Mouse (Mus musculus) midbrain, postnatal 0 days (tissue): Measurements from ENCODE around the gene Btbd11. TPM values are rescaled to one million over a fixed set of nuclear protein-coding genes. Genes with fewer than 3 reads are reported as not detected.

Source experiments
- ATAC-seq: fragments of 200-750 bp; cut with Nextera tagmentation; 2 replicates; pipeline ENCODE4 v1.8.0; 2017; ENCODE audit warnings: moderate number of reproducible peaks, mild to moderate bottlenecking, moderate TSS enrichment, moderate library complexity; ENCODE audit not compliant: low FRiP score
- DNase-seq: peaks from one replicate; pipeline ENCODE4 v3.0.0-alpha.2; 2015; ENCODE audit warnings: low spot score
- H3K27ac ChIP-seq: fragments of 300-500 bp; sonication (generic); 2 replicates; pipeline ENCODE4 v1.5.1; 2014; ENCODE audit warnings: low read depth, mild to moderate bottlenecking, low read length, mixed read lengths
- H3K27me3 ChIP-seq: fragments of 300-500 bp; sonication (generic); 2 replicates; pipeline ENCODE4 v1.6.1; 2014; ENCODE audit warnings: low read length, control low read depth, mixed read lengths; ENCODE audit not compliant: insufficient read depth
- H3K36me3 ChIP-seq: fragments of 300-500 bp; sonication (generic); 2 replicates; pipeline ENCODE4 v1.6.1; 2014; ENCODE audit warnings: low read length, control low read depth, mixed read lengths; ENCODE audit not compliant: insufficient read depth
- H3K4me1 ChIP-seq: fragments of 300-500 bp; sonication (generic); 2 replicates; pipeline ENCODE4 v1.6.1; 2014; ENCODE audit warnings: mild to moderate bottlenecking, control low read depth, antibody characterized with exemption, low read length, mixed read lengths; ENCODE audit not compliant: insufficient read depth
- H3K4me2 ChIP-seq: fragments of 300-500 bp; sonication (generic); 2 replicates; pipeline ENCODE4 v1.6.1; 2014; ENCODE audit warnings: low read depth, mild to moderate bottlenecking, low read length, mixed read lengths; ENCODE audit not compliant: poor library complexity, severe bottlenecking
- H3K4me3 ChIP-seq: fragments of 300-500 bp; sonication (generic); 2 replicates; pipeline ENCODE4 v1.5.1; 2014; ENCODE audit warnings: low read depth, mild to moderate bottlenecking, low read length, moderate library complexity
- H3K9ac ChIP-seq: fragments of 300-500 bp; sonication (generic); replicated peaks from 2 replicates; pipeline ENCODE4 v1.6.1; 2014; ENCODE audit warnings: mild to moderate bottlenecking, low read length, moderate library complexity, mixed read lengths; ENCODE audit not compliant: poor library complexity, severe bottlenecking
- H3K9me3 ChIP-seq: fragments of 300-500 bp; sonication (generic); 2 replicates; pipeline ENCODE4 v1.6.1; 2016; ENCODE audit warnings: low read length, control low read depth
- CTCF ChIP-seq: IDR thresholded peaks from 2 replicates; pipeline ENCODE4 v1.5.1; 2016; ENCODE audit warnings: antibody characterized with exemption, mild to moderate bottlenecking
- WGBS: fragments of 180-500 bp; shearing (Covaris S2); extraction: QIAGEN DNeasy Blood & Tissue Kit; methylation state at CpG from one replicate; pipeline ENCODE4 v1.1.7; 2014; 5-methylcytosine and 5-hydroxymethylcytosine counted together
- polyA plus RNA-seq: library from polyadenylated mRNA; unstranded; fragments of >200 nt; fragmentation: Nextera tagmentation; extraction: Ambion mirVana; gene quantifications from 2 replicates; pipeline ENCODE4 v1.2.1, GENCODE M21; 2015
- total RNA-seq: library from RNA; depleted of rRNA; stranded (reverse); fragments of >200 nt; gene quantifications from 2 replicates; pipeline ENCODE4 v1.2.3, GENCODE M21; 2014

The Btbd11 gene
- total and polyA plus RNA-seq, 2 experiments from 2014 or later = 17.1 to 47.4 TPM

DNA sequence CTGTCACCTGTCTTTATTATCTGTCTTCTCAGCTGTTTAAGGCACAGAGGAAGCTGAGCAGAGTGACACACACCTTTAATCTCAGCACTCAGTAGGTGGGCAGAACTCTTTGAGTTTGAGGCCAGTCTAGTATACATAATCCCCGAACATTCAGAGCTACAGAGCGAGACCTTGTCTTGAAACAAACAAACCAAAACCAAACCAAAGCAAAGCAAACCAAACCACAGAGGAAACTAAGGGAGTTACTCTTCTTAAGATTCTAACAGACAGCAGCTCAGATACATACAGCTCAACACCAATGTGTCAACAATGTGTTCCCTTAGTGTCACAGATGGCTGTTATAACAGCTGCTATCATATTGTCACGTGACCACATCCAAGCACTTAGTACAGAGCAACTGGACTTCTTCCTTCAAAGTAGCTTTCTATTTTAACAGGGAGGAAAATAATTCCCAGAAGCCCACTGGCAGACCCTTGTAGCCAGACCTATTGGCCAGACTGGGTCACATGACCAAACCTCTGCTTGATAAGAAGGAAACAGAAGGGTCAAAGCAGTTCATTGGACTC is 27.0 kb upstream of the Btbd11 start:
- H3K27me3 ChIP-seq = no peaks in the 10 kb centered on the region
- no peak for ATAC-seq
- TF ChIP-seq CTCF = no peak
- no peak overlapping the region for H3K4me3 ChIP-seq
- H3K36me3 ChIP-seq = no peaks in the 10 kb centered on the region
- no peak overlapping the region for H3K27ac ChIP-seq
- H3K4me2 ChIP-seq = no peak overlapping the region
- no peak for DNase-seq
- H3K4me1 ChIP-seq = no peaks in the 10 kb centered on the region
- no peak overlapping the region for H3K9ac ChIP-seq
- WGBS = 81% methylated on average over 3 of the region's 3 CpGs
- H3K9me3 ChIP-seq = no peaks in the 10 kb centered on the region

DNA sequence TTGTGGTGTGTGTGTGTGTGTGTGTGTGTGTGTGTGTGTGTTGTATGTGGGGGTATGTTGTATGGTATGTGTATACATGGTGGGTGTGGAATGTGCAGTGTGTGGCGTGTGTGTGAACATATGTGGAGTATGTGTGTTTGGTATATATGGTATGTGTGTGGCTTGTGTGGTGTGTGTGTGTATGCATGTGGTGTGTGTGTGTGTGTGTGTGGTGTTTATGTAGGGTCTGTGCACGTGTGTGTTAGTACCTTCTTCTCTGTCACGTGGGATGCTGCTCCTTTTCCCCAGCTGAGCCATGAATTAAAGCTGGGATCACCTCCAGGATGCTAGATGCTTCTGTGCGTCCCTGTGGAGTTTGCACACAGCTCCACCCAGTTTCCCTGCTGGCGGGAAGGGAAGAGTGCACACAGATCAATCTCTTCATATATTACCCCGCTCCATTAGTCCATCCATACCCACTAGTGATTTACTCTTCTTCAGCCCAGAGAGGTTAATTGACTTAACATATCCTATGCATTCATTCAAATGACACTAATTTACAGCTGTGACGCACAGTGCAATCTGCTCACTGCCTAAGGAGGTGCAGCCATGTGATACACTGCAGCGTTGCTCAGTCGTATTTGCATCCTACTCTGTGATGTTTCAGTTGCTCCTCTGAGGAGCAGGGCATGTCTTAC is 23.7 kb upstream of the Btbd11 start:
- H3K4me1 ChIP-seq = no peaks in the 10 kb centered on the region
- WGBS = 54% methylated on average over 9 of the region's 9 CpGs
- no peak overlapping the region for H3K4me3 ChIP-seq
- H3K4me2 ChIP-seq = no peak overlapping the region
- no peak overlapping the region for H3K9ac ChIP-seq
- H3K27ac ChIP-seq = no peak overlapping the region
- ATAC-seq (no peak; the same call in 1 of the 2 replicates), DNase-seq (peak; percentile 31)
- H3K36me3 ChIP-seq = no peaks in the 10 kb centered on the region
- no peaks in the 10 kb centered on the region for H3K27me3 ChIP-seq
- 0 out of 2 replicates have a peak, but pooled peaks have one; percentile 7 for TF ChIP-seq CTCF
- H3K9me3 ChIP-seq = no peaks in the 10 kb centered on the region

DNA sequence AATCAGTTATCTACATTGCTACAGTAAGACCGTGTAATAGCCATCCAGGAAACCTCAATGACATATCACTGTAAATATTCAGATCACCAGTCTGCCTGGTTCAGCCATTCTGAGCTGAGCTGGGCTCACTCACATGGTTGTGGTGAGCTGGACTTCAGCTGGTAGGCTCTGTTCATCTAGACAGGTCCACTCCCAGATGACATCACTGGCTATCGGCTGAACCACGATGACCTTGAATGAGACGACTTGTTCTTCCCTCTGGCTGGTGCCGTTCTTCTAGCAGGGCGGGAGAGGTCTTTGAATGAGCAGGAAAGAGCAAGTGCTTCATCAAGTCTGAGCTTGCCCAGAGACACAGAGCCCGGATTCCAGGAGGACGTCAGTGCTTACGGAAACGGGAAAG is 19.7 kb upstream of the Btbd11 start:
- no peak overlapping the region for H3K4me2 ChIP-seq
- no peak for TF ChIP-seq CTCF
- WGBS = 94% methylated on average over 10 of the region's 10 CpGs
- no peak overlapping the region for H3K9ac ChIP-seq
- no peaks in the 10 kb centered on the region for H3K4me1 ChIP-seq
- no peaks in the 10 kb centered on the region for H3K36me3 ChIP-seq
- no peak overlapping the region for H3K27ac ChIP-seq
- H3K4me3 ChIP-seq = no peak overlapping the region
- ATAC-seq = no peak
- H3K9me3 ChIP-seq = no peaks in the 10 kb centered on the region
- no peaks in the 10 kb centered on the region for H3K27me3 ChIP-seq
- no peak for DNase-seq

DNA sequence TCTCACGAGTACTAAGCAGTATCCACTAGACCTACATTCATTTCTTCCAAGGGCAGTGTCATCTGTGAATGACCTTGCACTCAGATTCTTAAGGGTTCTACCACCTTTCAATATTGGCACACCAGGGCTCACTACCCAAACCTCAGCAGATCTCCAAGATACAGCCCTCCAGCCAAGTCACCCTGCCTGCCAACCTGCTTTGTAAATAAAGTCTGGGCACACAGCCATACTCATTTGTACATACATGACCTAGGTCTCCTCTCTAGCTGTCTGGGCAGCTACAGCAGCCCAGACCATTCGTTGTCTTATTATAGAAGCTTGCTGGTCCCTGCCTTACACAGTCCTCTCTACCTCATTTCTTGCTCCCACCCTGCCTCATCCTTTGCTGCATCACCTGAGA is 15.3 kb upstream of the Btbd11 start:
- Histone ChIP-seq H3K4me1 (no peaks in the 10 kb centered on the region), H3K9ac (no peak overlapping the region), H3K4me2 (no peak overlapping the region), H3K27me3 (no peaks in the 10 kb centered on the region), H3K9me3 (no peaks in the 10 kb centered on the region), H3K4me3 (no peak overlapping the region), H3K27ac (no peak overlapping the region), H3K36me3 (no peaks in the 10 kb centered on the region)
- TF ChIP-seq CTCF = no peak
- 75% methylated on average over 2 of the region's 2 CpGs for WGBS
- ATAC-seq (no peak), DNase-seq (no peak)

GRCm38 (mm10) chr10:85372108-85372507 is 14.5 kb upstream of the Btbd11 start:
- no peak overlapping the region for H3K4me3 ChIP-seq
- H3K36me3 ChIP-seq = no peaks in the 10 kb centered on the region
- H3K9ac ChIP-seq = no peak overlapping the region
- no peak overlapping the region for H3K4me2 ChIP-seq
- H3K9me3 ChIP-seq = no peaks in the 10 kb centered on the region
- H3K27ac ChIP-seq = no peak overlapping the region
- DNase-seq (no peak), ATAC-seq (no peak)
- 88% methylated on average over 4 of the region's 4 CpGs for WGBS
- no peaks in the 10 kb centered on the region for H3K4me1 ChIP-seq
- H3K27me3 ChIP-seq = no peaks in the 10 kb centered on the region
- no peak for TF ChIP-seq CTCF

GRCm38 (mm10) chr10:85378972-85379371 is 7.6 kb upstream of the Btbd11 start:
- 34% methylated on average over 8 of the region's 8 CpGs for WGBS
- no peak overlapping the region for H3K4me3 ChIP-seq
- TF ChIP-seq CTCF = no peak
- no peaks in the 10 kb centered on the region for H3K27me3 ChIP-seq
- no peak overlapping the region for H3K4me2 ChIP-seq
- no peaks in the 10 kb centered on the region for H3K9me3 ChIP-seq
- ATAC-seq (no peak), DNase-seq (no peak)
- no peaks in the 10 kb centered on the region for H3K4me1 ChIP-seq
- no peaks in the 10 kb centered on the region for H3K36me3 ChIP-seq
- H3K27ac ChIP-seq = no peak overlapping the region
- no peak overlapping the region for H3K9ac ChIP-seq
